Mouse (Mus musculus): ENCODE results near the gene Nxpe5.

DNA sequence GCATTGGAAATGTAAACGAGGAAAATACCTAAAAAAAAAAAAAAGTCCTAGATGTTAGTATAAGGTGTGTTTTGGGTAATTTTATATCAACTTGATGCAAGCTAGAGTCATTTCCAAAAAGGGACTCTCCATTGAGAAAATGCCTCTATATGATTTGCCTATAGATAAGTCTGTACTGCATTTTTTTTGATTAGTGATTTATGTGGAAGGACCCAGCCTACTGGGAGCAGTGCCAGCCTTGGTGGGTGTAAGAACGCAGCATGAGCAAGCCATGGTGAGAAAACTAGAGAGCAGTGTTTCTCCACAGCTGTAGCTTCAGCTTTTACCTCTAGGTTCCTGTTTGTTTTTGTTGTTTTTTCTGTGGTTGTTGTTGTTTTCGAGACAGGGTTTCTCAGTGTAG, 2.4 kb upstream of the Nxpe5 start:
- TF ChIP-seq MAFK (IDR thresholded peaks at IDR 0.05; ENCODE audit: insufficient read depth, low read depth, low read length) (no peak), HCFC1 (IDR thresholded peaks at IDR 0.05; ENCODE audit: borderline replicate concordance, insufficient read depth, low read length) (no peak)

All from ES-E14 (cell line).